Mouse (Mus musculus) small intestine, adult 2 months (tissue): ENCODE measurements at regions not wholly inside any gene's neighbourhood (a gene's known extent, or its start where the extent isn't known, plus 50 kb on each side); places are given as distances from the start of the nearest gene placed in this dataset.

Experiments
- CTCF ChIP-seq: fragments of 200-500 bp; IDR thresholded peaks from 2 replicates; pipeline ENCODE4 v1.5.1; 2012; ENCODE audit warnings: low read depth, mild to moderate bottlenecking, control low read depth, inconsistent platforms, low read length, moderate library complexity, mixed read lengths; ENCODE audit not compliant: insufficient replicate concordance, insufficient read length; ENCODE audit errors: extremely low read depth
- POLR2A ChIP-seq: fragments of 200-500 bp; IDR thresholded peaks from 2 replicates; pipeline ENCODE4 v1.6.1; 2012; ENCODE audit warnings: low read depth, mild to moderate bottlenecking, control low read depth, inconsistent platforms, low read length, moderate library complexity

DNA sequence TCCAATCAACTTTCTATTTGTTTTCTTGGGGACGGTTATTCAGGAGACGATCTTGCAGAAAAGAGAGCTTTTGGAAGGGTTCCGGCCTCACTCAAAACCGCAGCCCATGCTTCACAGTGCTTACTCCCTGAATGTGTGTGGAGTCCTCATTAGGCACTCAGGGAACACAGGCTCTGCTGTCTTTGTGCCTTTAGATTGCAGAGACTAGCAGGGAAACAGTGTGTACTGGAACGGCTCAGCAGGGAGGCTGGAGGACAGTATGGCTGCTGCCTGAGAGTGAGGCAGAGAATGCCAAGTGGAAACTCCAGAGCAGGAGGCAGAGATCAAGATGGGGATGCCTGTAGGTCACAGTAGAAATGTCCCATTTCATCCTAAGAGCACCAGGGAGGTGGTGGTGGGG lies 87.4 kb upstream of the Kcnd3 start:
- TF ChIP-seq POLR2A (no peak), CTCF (no peak)
